Mouse (Mus musculus) ovary, postnatal 14 days (tissue): ENCODE results near the gene 3110001I22Rik.
A peak's percentile ranks its signal among the peaks of the same experiment; 100 is the strongest.
"Not testable (repeated sequence)": the region's sequence is repeated elsewhere in the genome, so short reads cannot be mapped to it uniquely, and the experiment has no call there.

ENCODE experiments used
- DNase-seq: peaks from one replicate; pipeline ENCODE4 v3.0.0; 2022; ENCODE audit warnings: low spot score

Gene 3110001I22Rik

DNA sequence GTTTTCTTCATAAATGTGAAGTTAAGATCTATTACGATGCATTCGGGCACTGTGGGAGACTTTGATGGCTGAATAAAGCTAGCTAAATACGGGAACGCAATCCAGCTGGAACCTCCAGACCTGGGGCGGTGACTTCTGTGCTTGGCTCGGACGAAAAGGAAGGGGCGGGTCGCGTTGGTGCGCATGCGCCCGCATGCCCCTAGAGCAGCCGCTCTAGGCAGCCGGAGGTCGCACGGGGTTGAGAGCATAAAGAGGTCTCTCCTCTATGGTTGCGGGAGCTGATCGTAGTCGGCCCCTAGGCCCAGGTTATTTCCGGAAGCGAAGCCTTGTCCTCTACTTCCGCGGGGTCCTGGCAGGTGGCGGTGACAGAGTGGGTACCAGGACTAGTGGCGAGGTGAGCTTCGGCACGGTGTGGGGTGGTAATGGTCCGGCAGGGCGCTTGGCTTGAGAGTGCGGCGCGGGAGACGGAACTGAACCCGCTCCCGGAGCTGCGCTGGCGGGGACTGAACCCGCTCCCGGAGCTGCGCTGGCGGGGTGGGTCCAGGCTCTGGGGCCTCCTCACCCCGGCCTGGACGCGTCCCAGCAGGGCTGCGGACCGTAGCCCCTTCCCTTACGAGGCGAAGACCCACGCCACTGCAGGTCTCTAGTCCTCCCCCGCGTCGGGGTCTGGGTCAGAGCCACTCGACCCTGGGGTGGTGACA lies at the start of gene 3110001I22Rik, which contains the start of gene Bfar:
Gene 3110001I22Rik (plus strand): TSS at position 245 of the 701 bp plus-strand sequence.
Gene Bfar (plus strand): TSS at position 174 of the 701 bp plus-strand sequence.
- DNase-seq = peak; percentile 83

DNA sequence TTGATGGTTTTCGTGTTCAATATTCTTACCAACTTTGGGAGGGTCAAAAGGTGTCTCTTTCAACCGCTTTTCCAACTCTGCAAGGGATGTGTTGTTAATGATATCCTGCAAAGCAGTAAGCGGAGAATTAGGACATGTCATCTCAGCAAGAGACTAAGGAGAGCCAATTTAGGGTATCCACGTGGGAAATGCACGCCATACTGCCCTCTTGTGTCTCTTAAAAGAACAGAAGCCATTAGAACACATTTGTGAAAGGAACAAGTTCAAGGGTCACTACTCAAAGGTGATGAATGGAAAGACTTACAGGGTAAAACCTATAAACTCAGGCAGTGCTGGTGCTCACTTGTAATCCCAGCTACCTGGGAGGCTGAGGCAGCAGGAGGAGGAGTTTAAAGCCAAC lies 43.4 kb upstream of the 3110001I22Rik start:
- no peak for DNase-seq

DNA sequence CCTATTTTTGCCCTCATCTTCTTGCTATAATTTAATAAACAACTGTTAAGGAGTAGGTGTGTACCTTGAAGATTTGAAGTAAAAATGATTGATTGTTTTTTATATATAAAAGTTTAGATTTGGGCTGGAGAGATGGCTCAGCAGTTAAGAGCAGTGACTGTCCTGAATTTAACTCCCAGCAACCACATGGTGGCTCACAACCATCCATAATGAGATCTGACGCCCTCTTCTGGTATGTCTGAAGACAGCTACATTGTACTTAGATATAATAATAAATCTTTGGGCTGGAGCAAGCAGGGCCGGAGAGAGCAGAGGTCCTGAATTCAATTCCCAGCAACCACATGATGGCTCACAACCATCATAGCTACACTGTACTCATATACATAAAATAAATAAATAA lies 33.5 kb upstream of the 3110001I22Rik start:
- DNase-seq = not testable (repeated sequence)

DNA sequence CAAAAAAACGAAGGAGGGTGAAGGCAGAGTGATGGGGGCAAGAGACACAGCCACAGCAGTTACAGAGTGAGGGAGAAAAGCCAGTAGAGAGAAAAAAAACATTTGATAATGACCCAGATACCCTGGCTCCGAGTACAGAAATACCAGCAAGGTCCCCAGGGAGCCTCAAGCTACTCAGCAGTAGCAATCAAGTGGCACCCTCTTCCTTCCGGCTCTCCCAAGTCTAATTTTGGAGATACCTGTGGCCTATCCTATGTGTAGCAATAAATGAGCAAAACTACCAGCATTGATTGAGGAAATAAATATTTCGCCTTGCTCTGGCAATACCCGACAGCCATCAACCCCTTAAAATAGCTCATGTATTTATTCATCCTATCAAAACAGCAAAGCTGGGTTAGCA lies 32.2 kb upstream of the 3110001I22Rik start:
- DNase-seq = no peak

DNA sequence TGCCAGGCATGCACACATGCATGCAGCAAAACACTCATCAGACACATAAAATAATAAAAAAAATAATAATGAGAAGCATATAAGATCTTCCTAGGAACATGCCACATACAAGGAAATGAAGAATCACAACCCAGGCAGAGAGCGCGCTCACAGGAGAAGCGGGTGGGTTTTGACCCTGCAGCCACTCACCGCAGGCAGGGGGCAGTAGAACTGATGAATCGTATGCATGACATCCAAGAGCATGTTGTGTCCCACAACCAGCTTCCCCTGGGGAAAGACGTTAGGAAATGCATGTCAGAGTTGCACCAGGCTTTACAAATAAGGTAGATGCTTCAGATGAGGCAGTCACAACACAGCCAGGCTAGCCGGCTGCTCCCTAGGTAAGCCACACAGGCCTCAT lies 31.7 kb upstream of the 3110001I22Rik start:
- no peak for DNase-seq

DNA sequence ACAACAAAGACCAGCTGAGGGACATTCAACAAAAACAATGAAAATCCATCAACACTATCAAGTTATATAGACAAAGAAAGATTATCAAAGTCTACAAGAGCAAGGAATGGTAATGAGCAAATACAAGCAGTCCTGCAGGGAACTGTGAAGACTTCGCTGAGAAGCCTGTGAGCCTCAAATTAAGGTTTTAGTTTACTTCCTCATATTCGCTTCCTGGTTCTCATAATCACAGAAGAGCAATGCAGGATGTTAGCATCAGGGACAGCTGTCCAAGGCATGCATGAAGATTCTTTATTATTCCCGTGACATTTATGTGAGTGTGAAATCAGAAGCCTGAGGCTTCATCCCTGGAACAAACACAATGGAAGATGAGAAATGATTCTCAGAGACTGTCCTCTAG lies 27.3 kb upstream of the 3110001I22Rik start:
- DNase-seq = no peak

DNA sequence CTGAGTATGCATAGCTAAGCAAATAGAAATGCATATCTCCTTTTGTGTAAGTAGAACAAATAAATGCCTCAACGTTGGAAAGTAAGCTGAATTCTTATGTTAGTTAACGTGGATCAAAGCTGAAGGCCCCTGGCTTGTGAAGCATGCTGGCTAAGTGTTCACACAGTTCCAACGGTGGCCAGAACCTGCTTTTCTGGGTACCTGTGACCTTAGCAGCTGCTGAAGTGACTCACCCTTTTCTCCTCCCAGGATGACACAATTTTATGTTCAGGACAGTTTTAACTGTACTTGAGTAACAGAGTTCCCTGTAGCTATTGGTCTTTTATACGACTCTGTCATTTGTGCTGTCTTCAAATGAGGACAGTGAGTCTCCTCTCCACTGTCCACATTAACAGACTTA lies 25.8 kb upstream of the 3110001I22Rik start:
- no peak for DNase-seq

DNA sequence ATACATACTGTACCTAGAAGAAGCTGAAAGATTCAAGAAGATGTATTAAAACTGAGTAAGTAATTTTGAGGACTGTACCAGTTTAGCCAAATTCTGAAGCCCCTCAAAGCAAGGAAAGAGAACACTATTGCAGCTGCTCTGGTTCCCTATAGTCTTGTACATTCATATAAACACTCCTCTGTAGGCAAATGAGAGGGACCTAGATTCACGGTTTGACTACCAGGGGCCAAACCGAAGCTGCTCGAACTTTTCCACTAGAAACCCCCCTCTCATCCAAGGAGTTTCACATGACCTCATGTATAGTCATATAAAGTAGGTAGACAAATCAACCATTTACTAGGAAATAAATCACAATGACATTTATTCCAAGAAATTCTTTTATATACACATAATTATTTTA lies 12.8 kb upstream of the 3110001I22Rik start:
- no peak for DNase-seq

DNA sequence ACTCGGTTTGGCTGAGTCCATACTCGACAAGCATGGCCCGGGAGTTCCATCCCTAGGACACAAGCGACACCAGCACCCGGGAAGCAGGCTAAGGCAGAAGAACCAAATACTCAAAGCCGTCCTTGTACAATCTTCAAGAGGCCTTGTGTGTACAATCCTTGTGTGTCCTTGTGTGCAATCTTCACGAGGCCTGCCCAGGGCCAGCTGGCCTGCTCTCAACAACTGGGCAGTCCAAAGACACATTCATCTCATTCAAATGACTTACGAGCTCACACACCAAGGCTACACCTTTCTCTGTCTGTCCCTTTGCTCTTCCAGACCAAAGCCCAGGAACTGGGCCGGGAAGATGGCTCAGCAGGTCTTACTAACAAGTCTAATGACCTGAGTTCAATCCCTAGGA lies 11.0 kb upstream of the 3110001I22Rik start:
- DNase-seq = no peak

DNA sequence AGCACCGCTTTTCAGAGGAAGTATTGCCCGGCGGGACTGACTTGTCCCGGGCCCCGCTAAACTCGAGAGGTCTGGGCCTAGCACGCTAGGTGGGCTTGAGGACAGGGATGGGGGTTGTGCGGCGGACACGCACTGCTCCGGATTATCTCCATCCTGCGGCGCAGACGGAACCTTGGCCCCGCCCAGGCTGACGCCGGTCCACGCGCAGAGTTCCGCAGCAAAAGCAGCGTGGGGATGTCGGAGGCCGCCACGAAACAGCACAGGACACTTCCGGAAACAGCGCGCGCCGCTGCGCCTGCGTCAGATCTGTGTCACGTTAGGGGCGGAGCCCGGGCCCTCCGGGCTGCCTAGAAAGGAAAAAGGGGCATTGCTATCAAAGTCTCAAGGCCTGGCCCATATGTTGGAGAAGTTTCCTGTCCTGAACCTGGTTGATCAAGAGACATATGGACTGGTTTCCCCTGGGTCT lies 3.8 kb upstream of the 3110001I22Rik start, which contains the start of gene Parn:
Gene Parn (minus strand): TSS at position 293 of the 466 bp plus-strand sequence.
- DNase-seq = peak; percentile 82

DNA sequence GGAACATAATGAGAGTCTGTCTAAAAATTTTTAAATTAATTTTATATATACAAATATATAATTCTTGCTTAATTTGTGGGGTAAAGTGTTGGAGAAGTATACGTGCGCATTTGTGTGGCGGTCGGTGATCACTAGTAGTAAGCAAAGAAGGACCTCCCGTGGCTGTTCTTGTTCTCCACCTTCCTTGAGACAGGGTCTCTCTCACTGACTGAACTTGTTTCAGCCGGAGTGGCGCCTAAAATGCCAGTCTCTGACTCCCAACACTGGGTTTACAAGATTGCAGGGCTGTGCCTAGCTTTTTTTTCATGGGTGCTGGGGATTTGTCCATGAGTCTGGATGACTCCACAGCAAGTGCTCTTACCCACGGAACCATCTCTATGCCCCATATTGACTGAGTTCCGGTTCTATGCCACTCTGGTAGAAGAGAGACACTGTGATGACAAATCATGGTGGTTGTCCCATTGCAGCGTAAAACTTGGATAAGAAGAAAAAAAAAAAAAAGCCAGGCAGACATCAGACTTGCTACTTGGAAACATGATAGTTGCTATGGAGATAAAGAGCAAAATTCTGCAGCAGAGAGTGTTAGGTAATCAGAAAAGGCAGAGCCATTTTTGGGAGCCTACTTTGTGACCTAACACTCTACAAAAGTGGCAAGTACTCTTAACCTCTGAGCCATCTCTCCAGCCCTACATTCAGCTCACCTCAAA lies 3.2 kb upstream of the 3110001I22Rik start:
- no peak for DNase-seq

DNA sequence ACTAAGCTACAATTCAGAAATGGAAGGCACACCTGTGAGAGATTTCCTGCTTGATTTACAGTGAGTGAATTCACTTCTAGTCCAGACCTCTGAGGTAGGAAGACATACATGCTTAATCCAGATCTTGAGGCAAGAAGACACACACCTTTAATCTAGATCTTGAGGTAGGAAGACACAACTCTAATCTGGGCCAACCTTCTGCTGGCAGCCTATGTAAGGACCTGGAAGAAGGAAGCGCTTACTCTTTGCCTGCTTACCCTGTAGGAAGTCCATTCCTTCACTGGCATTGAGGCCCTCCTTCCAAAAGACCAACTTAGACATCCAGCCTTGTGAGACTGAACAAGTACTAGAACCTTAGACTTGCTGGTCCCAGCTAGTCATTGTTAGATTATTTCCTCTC lies 2.4 kb upstream of the 3110001I22Rik start:
- DNase-seq = no peak

DNA sequence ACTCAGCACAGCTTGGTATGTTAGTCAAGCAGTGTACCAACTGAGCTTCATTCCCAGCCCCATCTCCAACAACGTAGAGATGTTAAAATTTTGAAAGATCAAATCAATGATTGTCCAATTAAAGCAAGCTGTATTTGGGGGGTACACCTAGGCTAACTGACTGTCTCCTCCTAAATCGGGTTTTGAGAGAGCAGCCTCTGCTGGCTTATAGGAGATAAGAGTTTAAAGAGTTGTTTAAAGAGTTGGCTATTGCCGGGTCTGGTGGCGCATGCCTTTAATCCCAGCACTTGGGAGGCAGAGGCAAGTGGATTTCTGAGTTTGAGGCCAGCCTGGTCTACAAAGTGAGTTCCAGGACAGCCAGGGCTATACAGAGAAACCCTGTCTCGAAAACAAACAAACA lies 833 bp upstream of the 3110001I22Rik start:
- not testable (repeated sequence) for DNase-seq

DNA sequence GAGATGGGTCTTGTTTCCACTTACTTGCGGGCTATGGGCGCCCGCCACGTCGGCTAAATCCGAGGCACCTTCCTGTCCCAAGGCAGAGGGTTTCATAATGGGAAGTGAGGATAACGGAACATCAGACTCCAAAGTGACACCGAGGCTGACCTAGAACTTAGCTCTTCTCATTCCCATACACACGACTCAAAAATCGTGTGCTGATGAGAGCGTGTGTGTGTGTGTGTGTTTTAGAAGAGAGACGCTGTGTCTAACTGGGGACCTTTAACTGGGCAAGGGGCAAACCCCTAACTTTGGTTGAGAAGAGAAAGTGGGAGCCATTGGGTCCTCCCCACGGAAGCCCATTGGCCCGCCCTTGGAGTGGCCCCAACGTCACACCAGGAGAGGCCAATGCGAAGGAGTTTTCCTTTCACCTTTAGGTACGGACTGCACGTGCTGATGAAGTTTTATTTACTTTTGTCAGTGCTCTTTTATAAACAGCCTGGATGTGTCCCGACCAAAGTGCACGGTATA lies 713 bp downstream of the 3110001I22Rik start:
- DNase-seq = peak; percentile 34

DNA sequence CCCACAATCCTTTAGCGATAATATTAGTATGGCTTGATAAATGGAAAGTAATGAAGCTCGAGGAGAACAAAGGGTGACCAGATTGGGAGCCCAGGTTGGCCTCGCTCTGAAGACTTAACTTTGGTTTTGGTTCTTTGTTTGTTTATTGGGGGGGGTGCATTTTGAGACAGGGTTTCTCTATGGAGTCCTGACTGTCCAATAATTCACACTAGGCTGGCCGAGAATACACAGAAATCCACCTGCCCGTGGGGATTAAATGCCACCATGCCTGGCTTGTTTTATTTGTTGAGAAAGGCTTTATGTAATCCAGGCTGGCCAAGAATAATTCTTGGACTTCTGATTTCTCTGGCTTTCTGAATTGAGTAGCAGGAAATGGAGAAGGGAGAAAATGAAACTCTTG lies 1.4 kb downstream of the 3110001I22Rik start:
- DNase-seq = no peak

DNA sequence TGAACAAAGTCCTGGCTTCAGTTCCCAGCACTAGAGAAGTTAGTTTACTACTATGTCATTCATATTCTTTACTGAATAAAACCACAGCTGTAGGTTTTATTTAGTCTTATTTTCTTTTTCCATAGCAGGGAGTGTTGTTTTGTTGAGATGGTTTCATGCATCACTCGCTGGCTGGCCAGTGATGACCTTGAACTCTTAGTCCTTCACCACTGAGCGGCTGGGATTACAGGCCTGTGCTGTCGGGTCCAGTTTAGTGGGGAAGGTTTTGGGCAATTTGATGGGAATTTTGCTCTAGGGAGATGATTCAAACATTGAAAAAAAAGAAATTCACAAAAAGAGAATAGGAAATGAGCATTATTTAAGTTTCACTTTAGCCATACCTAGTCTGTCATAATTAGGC lies 2.8 kb downstream of the 3110001I22Rik start:
- no peak for DNase-seq

DNA sequence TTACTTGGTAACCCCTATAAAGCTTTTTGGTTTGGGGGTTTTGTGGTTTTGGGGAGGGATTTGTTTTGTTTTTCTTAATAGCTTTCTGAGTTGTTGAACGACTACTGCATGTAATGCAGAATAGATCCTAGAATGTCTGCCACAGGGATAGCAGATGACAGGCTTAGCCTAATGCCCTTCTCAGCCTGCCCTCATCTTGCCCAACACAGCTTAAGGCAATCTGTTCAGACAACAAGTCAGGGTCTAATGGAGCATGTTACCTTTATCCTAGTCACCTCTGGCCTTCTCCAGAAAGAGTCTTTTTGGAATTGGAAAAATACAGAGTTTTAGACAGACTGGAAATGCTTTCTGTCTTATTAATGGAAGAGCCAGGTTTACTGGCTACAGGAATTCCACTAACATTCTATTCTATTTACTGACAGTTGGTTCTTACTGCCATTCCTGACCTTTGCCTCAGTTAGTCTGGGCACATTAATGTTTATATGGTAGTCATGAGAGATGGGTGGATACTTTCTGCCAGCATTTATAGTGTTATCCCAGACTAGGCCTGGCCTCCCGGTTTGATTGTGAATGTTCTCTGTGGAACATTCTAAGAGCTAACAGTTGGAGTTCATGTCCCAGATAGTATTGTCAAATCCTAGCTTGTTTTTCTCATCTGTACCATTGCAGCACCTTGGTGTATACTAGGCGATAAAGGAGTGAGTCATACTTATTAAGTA lies 7.0 kb downstream of the 3110001I22Rik start:
- DNase-seq = no peak

DNA sequence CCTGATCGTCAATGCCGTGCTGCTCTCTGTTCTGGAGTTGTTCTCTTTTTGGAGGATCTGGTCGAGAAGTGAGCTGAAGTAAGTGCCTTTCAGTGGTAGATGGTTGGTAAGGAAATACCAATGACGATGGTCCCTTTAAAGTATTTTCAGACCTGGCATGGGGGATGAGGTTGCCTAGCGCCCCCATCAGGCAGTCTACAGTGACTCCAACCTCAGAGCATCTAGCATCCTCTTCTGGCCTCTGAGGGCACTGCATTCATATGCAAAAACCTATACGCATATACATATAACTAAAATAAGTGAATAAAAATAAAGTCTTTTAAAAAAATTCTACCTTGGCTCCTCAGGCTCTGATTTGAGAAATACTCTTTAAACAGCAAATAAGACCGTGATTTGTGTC lies 27.3 kb downstream of the 3110001I22Rik start:
- no peak for DNase-seq

DNA sequence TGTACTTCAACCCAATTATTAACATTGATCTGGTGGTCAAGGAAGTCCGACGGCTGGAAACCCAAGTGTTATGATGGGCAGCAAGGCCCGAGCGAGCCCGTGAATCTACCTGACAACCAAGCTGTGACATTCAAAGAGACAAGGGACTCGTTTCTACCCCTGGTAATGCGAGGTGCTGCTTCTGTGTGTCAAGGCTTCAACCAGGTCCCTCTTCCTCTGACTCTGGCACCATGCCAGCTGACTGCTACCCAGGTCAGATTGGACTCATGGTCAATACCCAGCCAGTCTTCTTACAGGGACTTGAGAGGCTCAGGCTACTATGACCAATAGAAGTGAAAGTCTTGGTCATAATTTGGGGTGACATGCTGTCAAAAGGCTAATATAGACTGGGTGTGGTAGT lies 30.5 kb downstream of the 3110001I22Rik start:
- DNase-seq = no peak

DNA sequence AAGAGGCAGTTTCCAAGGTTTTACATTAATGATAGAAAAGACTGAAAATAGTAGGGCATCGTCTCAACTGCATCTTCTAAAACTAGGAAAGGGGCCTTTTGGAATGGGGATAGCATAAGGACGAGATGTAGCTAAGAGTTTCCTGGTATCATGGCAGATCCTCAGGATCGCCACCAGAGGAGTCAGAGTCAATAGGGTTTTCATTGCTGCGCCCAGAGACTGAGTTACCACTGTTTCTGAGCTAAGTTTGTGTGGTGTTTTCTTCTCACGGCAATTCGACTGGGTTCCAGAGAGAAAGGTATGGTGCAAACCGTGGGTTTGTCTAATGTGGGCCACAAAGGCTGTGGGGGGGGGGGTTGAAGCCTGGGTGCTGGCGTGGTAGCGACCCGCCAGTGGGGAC lies 32.9 kb downstream of the 3110001I22Rik start:
- DNase-seq = no peak

DNA sequence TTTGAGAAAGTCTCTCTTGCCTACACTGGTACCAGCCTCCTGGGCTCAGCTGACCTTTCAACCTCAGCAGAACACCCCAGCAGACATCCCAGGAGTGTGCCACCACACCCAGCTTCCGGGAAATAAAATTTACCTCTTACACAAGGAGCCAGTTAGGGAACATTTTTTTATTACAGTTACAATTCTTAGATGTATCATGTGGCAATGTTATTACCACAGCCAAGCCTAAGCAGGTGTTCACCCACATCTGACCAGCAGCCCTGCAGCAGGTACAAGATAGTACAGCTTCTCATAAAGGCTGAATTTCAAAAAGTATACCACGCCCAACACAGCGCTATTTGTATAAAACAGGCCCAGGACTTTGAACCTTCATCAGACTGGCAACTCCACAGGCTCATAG lies 43.2 kb downstream of the 3110001I22Rik start:
- no peak for DNase-seq

DNA sequence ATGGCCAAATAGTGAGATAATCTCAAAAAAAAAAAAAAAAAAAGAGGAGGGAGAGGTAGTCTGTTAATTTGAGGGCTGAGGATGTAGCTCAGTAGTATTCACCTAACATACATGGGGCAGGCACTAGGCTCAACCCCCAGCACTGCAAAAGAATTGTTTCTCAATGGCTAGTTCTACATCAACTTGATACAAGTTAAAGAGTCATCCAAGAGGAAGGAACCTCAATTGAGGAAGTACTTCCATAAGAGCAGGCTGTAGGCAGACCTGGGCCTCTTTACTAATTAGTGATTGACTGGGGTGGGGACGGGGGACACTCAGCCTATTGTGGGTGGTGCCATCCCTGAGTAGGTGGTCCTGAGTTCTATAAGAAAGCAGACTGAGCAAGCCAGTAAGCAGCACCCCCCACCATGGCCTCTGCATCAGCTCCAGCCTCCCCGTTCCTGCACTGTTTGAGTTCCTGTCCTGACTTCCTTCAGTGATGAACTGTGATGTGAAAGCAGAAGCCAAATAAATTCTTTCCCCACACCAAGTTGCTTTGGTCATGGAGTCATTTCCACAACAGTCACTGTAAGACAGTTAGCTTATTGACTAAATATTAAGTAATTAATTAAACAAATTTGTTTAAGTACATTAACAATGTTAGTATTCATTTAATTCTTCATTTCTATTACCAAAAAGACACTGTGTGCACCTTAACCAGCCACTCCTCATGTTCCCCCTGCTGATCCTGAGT lies 45.3 kb downstream of the 3110001I22Rik start:
- no peak for DNase-seq
